Mouse (Mus musculus): ENCODE results near the gene Naa50. TPM values are rescaled to one million over a fixed set of nuclear protein-coding genes. Genes with fewer than 3 reads are reported as not detected.

The Naa50 gene
- polyA plus RNA-seq, 2 experiments, result 19.1 to 40.6 TPM

DNA sequence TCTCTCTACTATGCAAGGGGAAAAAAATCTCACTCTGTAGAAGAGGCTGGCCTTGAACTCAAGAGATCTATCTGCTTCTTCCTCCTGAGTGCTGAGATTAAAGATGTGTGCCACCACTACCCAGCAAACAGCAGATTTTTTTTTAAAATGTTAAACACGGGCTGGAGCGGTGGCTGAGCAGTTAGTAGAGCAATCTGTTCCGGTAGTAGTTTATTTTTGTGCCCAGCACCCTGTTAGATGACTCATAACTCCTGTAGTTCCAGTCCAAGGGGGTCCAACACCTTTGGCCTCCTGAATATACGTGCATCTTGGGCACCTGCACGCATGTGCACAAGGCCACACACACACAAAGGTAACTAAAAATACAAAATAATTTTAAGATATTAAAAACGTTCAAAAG lies 17.1 kb upstream of the Naa50 start:
- Histone ChIP-seq H3K36me3 (replicated peaks; ENCODE audit: control insufficient read depth, insufficient read depth, low read depth) (no peaks in the 10 kb centered on the region), H3K27ac (no peak overlapping the region), H3K9me3 (ENCODE audit: control insufficient read depth, low read length) (no peaks in the 10 kb centered on the region), H3K9ac (replicated peaks) (no peak overlapping the region), H3K27me3 (ENCODE audit: control insufficient read depth, insufficient read depth, low read length) (no peaks in the 10 kb centered on the region), H3K4me3 (ENCODE audit: insufficient read depth in 1 of 2, low read depth in 2 of 2, low read length in 2 of 2) (no peak overlapping the region), H3K4me1 (replicated peaks; ENCODE audit: control insufficient read depth in 2 of 2, insufficient read depth in 2 of 2, low read length in 1 of 2) (no peaks in the 10 kb centered on the region; a peak in 1 of 4 replicates), H3K4me2 (ENCODE audit: low read depth) (no peak overlapping the region)
- 74% methylated on average over 6 of the region's 6 CpGs for WGBS (ENCODE audit: insufficient replicate concordance)
- DNase-seq (ENCODE audit: low read depth in 3 of 3, low spot score in 3 of 3) (no peak), ATAC-seq (ENCODE audit: insufficient read depth) (no peak)
- TF ChIP-seq CTCF (IDR thresholded peaks at IDR 0.05; ENCODE audit: low read depth), result no peak
- no peak for TF ChIP-seq EP300 (IDR thresholded peaks at IDR 0.05; ENCODE audit: low read depth)

DNA sequence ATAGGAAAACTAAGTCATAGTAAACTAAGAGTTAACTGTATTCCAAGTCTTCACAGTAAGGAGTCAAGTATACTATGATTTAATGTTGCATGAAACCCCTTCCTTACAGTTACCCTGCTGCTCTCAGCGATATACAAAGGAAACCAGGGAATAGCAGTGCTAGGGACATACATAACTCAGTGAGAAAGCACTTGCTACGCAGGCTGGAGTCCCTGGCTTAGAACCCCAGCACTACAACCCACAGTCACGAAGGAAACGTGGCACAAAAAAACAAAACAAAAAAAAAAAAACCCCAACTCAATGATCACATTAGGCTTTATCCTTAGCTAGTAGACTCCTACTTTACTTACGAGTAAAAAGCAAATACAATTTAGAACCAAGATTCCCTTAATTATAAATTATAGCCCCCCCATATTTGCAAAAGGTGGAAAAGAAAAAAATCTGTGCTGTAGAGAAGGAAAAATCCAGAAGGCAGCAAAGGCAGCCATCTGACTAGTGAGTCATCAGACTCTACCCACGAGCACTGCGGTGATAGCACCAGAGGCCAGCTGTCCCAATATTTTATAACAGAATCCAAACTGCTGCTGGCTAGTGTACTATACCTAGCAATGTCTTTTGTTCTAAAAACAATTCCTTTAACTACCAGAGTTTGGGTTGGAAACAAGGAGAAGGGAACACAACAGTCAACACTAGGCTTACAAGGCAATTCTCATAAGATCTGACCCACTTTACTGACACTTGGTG lies 16.5 kb upstream of the Naa50 start:
- Histone ChIP-seq H3K4me3 (ENCODE audit: insufficient read depth in 1 of 2, low read depth in 2 of 2, low read length in 2 of 2) (no peak overlapping the region), H3K36me3 (replicated peaks; ENCODE audit: control insufficient read depth, insufficient read depth, low read depth) (no peaks in the 10 kb centered on the region), H3K4me1 (replicated peaks; ENCODE audit: control insufficient read depth in 2 of 2, insufficient read depth in 2 of 2, low read length in 1 of 2) (no peaks in the 10 kb centered on the region; a peak in 1 of 4 replicates), H3K9ac (replicated peaks) (no peak overlapping the region), H3K4me2 (ENCODE audit: low read depth) (no peak overlapping the region), H3K27ac (no peak overlapping the region), H3K9me3 (ENCODE audit: control insufficient read depth, low read length) (no peaks in the 10 kb centered on the region), H3K27me3 (ENCODE audit: control insufficient read depth, insufficient read depth, low read length) (no peaks in the 10 kb centered on the region)
- no peak for TF ChIP-seq CTCF (IDR thresholded peaks at IDR 0.05; ENCODE audit: low read depth)
- TF ChIP-seq EP300 (IDR thresholded peaks at IDR 0.05; ENCODE audit: low read depth), result no peak
- ATAC-seq (ENCODE audit: insufficient read depth) (no peak), DNase-seq (ENCODE audit: low read depth in 3 of 3, low spot score in 3 of 3) (no peak)
- WGBS (ENCODE audit: insufficient replicate concordance), result 67% methylated on average over 7 of the region's 7 CpGs

DNA sequence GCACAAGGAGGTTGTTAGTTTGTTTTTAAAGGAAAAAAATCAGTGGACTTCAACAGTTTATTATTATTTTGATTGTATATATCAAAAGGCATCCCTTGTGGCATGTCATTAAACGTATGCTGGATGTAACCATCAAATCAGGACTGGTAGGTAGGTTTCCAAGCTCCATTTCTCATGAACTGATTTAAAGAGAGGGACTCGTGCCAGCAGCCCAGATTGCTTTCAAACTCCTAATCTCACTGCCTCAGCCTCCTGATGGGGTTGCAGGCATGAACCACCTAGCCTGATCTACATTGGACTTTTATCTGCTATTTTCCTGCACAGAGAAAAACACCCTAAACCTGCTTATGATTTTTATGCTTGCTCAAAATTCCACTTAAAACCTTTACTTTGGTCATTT lies 15.8 kb upstream of the Naa50 start:
- 44% methylated on average over 2 of the region's 2 CpGs for WGBS (ENCODE audit: insufficient replicate concordance)
- Histone ChIP-seq H3K4me1 (replicated peaks; ENCODE audit: control insufficient read depth in 2 of 2, insufficient read depth in 2 of 2, low read length in 1 of 2) (no peaks in the 10 kb centered on the region), H3K9me3 (ENCODE audit: control insufficient read depth, low read length) (no peaks in the 10 kb centered on the region), H3K36me3 (replicated peaks; ENCODE audit: control insufficient read depth, insufficient read depth, low read depth) (no peaks in the 10 kb centered on the region), H3K4me3 (ENCODE audit: insufficient read depth in 1 of 2, low read depth in 2 of 2, low read length in 2 of 2) (no peak overlapping the region), H3K27ac (no peak overlapping the region), H3K4me2 (ENCODE audit: low read depth) (no peak overlapping the region), H3K9ac (replicated peaks) (no peak overlapping the region), H3K27me3 (ENCODE audit: control insufficient read depth, insufficient read depth, low read length) (no peaks in the 10 kb centered on the region)
- ATAC-seq (ENCODE audit: insufficient read depth), result no peak
- TF ChIP-seq CTCF (IDR thresholded peaks at IDR 0.05; ENCODE audit: low read depth), result no peak
- TF ChIP-seq EP300 (IDR thresholded peaks at IDR 0.05; ENCODE audit: low read depth), result no peak
- no peak for DNase-seq (ENCODE audit: low read depth in 3 of 3, low spot score in 3 of 3)

- Histone ChIP-seq H3K36me3 (replicated peaks; ENCODE audit: control insufficient read depth, insufficient read depth, low read depth) (no peaks in the 10 kb centered on the region), H3K9ac (replicated peaks) (no peak overlapping the region), H3K4me2 (ENCODE audit: low read depth) (no peak overlapping the region), H3K4me1 (replicated peaks; ENCODE audit: control insufficient read depth in 2 of 2, insufficient read depth in 2 of 2, low read length in 1 of 2) (no peaks in the 10 kb centered on the region), H3K9me3 (ENCODE audit: control insufficient read depth, low read length) (no peaks in the 10 kb centered on the region), H3K27me3 (ENCODE audit: control insufficient read depth, insufficient read depth, low read length) (no peaks in the 10 kb centered on the region), H3K4me3 (ENCODE audit: insufficient read depth in 1 of 2, low read depth in 2 of 2, low read length in 2 of 2) (no peak overlapping the region), H3K27ac (no peak overlapping the region)
- no peak for TF ChIP-seq EP300 (IDR thresholded peaks at IDR 0.05; ENCODE audit: low read depth)
- no peak for TF ChIP-seq CTCF (IDR thresholded peaks at IDR 0.05; ENCODE audit: low read depth)
- ATAC-seq (ENCODE audit: insufficient read depth) (no peak), DNase-seq (ENCODE audit: low read depth in 3 of 3, low spot score in 3 of 3) (no peak)
- 48% methylated on average over 1 of the region's 1 CpGs for WGBS (ENCODE audit: insufficient replicate concordance)
Measured at GRCm38 (mm10) chr16:44124713-44125112, 14.9 kb upstream of the Naa50 start.

- Histone ChIP-seq H3K27ac (no peak overlapping the region), H3K9ac (replicated peaks) (no peak overlapping the region), H3K4me3 (ENCODE audit: insufficient read depth in 1 of 2, low read depth in 2 of 2, low read length in 2 of 2) (no peak overlapping the region), H3K9me3 (ENCODE audit: control insufficient read depth, low read length) (no peaks in the 10 kb centered on the region), H3K4me2 (ENCODE audit: low read depth) (no peak overlapping the region), H3K36me3 (replicated peaks; ENCODE audit: control insufficient read depth, insufficient read depth, low read depth) (no peaks in the 10 kb centered on the region), H3K27me3 (ENCODE audit: control insufficient read depth, insufficient read depth, low read length) (no peaks in the 10 kb centered on the region), H3K4me1 (replicated peaks; ENCODE audit: control insufficient read depth in 2 of 2, insufficient read depth in 2 of 2, low read length in 1 of 2) (no peaks in the 10 kb centered on the region)
- no peak for DNase-seq (ENCODE audit: low read depth in 3 of 3, low spot score in 3 of 3)
- no peak for ATAC-seq (ENCODE audit: insufficient read depth)
- TF ChIP-seq CTCF (IDR thresholded peaks at IDR 0.05; ENCODE audit: low read depth) (no peak), EP300 (IDR thresholded peaks at IDR 0.05; ENCODE audit: low read depth) (no peak)
- 42% methylated on average over 2 of the region's 2 CpGs for WGBS (ENCODE audit: insufficient replicate concordance)
Measured at GRCm38 (mm10) chr16:44125436-44125835, 14.2 kb upstream of the Naa50 start.

Measured in liver, embryonic 14.5 days (tissue).